Mouse (Mus musculus) midbrain, embryonic 16.5 days (tissue): ENCODE results near the gene Tecr. TPM values are rescaled to one million over a fixed set of nuclear protein-coding genes. Genes with fewer than 3 reads are reported as not detected.
"Not testable (repeated sequence)": the region's sequence is repeated elsewhere in the genome, so short reads cannot be mapped to it uniquely, and the experiment has no call there.

Experiments
- ATAC-seq: fragments of 200-750 bp; cut with Nextera tagmentation; 2 replicates; pipeline ENCODE4 v1.8.0; 2017; ENCODE audit warnings: moderate TSS enrichment
- H3K27ac ChIP-seq: fragments of 300-500 bp; sonication (generic); 2 replicates; pipeline ENCODE4 v1.5.1; 2014; ENCODE audit warnings: mild to moderate bottlenecking, low read length, mixed read lengths
- H3K27me3 ChIP-seq: fragments of 300-500 bp; sonication (generic); 2 replicates; pipeline ENCODE4 v1.6.1; 2014; ENCODE audit warnings: low read depth, low read length, mixed read lengths; ENCODE audit not compliant: control insufficient read depth, insufficient read depth
- H3K36me3 ChIP-seq: fragments of 300-500 bp; sonication (generic); 2 replicates; pipeline ENCODE4 v1.6.1; 2014; ENCODE audit warnings: mild to moderate bottlenecking, low read length, moderate library complexity, mixed read lengths; ENCODE audit not compliant: control insufficient read depth, insufficient read depth
- H3K4me1 ChIP-seq: fragments of 300-500 bp; sonication (generic); 2 replicates; pipeline ENCODE4 v1.6.1; 2014; ENCODE audit warnings: mild to moderate bottlenecking, low read length, mixed read lengths; ENCODE audit not compliant: control insufficient read depth, insufficient read depth
- H3K4me2 ChIP-seq: fragments of 300-500 bp; sonication (generic); 2 replicates; pipeline ENCODE4 v1.6.1; 2014; ENCODE audit warnings: mild to moderate bottlenecking, low read length, mixed read lengths
- H3K4me3 ChIP-seq: fragments of 300-500 bp; sonication (generic); 2 replicates; pipeline ENCODE4 v1.5.1; 2014; ENCODE audit warnings: low read depth, mild to moderate bottlenecking, low read length, moderate library complexity, mixed read lengths
- H3K9ac ChIP-seq: fragments of 300-500 bp; sonication (generic); 2 replicates; pipeline ENCODE4 v1.6.1; 2014; ENCODE audit warnings: low read depth, low read length, mixed read lengths
- H3K9me3 ChIP-seq: fragments of 300-500 bp; sonication (generic); replicated peaks from 2 replicates; pipeline ENCODE4 v1.6.1; 2014; ENCODE audit warnings: mild to moderate bottlenecking, low read length, mixed read lengths; ENCODE audit not compliant: control insufficient read depth, poor library complexity, severe bottlenecking
- WGBS: fragments of 180-500 bp; shearing (Covaris S2); extraction: QIAGEN DNeasy Blood & Tissue Kit; methylation state at CpG from one replicate; pipeline ENCODE4 v1.1.7; 2014; 5-methylcytosine and 5-hydroxymethylcytosine counted together
- polyA plus RNA-seq: library from polyadenylated mRNA; unstranded; fragments of >200 nt; fragmentation: Nextera tagmentation; extraction: Ambion mirVana; gene quantifications from 2 replicates; pipeline ENCODE4 v1.2.1, GENCODE M21; 2015

Gene Tecr
- polyA plus RNA-seq, 1 experiment from 2014 or later = 1,247 TPM

DNA sequence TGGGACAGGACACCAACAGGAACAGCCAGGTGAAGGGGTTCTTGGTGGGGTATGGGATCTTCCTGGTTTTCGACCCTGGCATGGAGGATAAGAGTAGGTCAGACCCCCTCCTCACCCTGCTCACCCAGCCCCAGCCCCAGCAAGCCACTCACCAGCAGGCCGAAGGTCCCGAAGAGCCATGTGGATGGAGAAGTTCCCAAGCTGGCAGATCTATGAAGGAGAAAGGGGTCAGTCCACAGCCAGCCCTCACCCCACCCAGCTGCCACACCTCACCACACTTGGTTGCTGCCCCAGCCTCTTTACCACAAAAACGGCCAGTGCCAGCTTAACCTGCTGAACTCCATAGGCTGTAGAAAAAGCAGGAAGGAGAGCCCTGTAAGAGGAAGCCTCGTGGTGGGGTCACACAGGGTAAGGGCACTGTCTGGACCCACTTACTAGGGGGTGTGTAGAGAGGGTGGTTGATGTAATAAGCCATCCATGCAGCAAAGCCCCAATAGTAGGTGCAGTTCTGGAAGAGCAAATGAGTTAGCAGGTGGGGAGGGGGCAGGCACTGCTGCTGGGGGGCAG lies 35.4 kb downstream of the Tecr start:
- H3K36me3 ChIP-seq = peaks cover 11% of the 10 kb centered on the region
- ATAC-seq = no peak
- H3K4me1 ChIP-seq = peaks cover 24% of the 10 kb centered on the region
- no peak overlapping the region for H3K4me2 ChIP-seq
- no peaks in the 10 kb centered on the region for H3K27me3 ChIP-seq
- no peak overlapping the region for H3K4me3 ChIP-seq
- H3K9me3 ChIP-seq = no peaks in the 10 kb centered on the region
- no peak overlapping the region for H3K27ac ChIP-seq
- no peak overlapping the region for H3K9ac ChIP-seq
- WGBS = 92% methylated on average over 5 of the region's 5 CpGs

DNA sequence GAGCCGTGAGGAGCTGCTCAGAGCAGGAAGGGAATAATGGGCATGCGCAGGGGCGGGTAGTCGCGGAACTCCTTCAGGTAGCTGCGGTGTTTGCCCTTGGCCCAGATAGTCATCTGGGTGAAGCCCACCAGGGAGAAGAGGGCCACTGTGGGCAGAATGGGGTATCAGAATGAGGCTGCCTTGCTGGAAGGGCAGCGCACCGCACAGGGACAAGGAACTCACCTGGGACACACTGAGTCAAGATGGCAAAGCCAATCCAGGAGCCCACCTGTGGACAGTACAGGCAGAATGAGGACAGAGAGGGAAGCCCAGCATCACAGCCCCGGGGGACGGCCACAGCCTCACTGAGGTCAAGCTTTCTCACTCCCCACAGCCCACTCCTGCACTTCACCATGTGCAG lies 36.0 kb downstream of the Tecr start:
- Histone ChIP-seq H3K27me3 (no peaks in the 10 kb centered on the region), H3K27ac (no peak overlapping the region), H3K4me1 (peaks cover 20% of the 10 kb centered on the region), H3K9me3 (no peaks in the 10 kb centered on the region), H3K9ac (no peak overlapping the region), H3K4me3 (no peak overlapping the region), H3K4me2 (no peak overlapping the region), H3K36me3 (peaks cover 11% of the 10 kb centered on the region)
- ATAC-seq = no peak
- 89% methylated on average over 10 of the region's 10 CpGs for WGBS

DNA sequence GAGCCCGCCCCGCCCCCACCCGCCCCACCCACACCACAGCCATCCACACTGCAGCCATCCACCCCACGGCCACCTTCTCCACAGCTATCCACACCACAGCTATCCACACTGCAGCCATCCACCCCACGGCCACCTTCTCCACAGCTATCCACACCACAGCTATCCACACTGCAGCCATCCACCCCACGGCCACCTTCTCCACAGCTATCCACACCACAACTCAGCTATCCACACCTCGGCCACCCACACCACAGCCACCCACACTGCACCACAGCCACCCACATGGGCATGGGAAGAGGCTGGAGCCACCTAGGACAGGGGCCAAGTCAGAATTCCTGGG lies 36.8 kb downstream of the Tecr start:
- not testable (repeated sequence) for H3K4me2 ChIP-seq, H3K4me3 ChIP-seq, H3K9me3 ChIP-seq, H3K27ac ChIP-seq, ATAC-seq, H3K9ac ChIP-seq, H3K27me3 ChIP-seq
- Histone ChIP-seq H3K4me1 (peaks cover 13% of the 10 kb centered on the region), H3K36me3 (peaks cover 11% of the 10 kb centered on the region)
- 99% methylated on average over 6 of the region's 7 CpGs for WGBS

DNA sequence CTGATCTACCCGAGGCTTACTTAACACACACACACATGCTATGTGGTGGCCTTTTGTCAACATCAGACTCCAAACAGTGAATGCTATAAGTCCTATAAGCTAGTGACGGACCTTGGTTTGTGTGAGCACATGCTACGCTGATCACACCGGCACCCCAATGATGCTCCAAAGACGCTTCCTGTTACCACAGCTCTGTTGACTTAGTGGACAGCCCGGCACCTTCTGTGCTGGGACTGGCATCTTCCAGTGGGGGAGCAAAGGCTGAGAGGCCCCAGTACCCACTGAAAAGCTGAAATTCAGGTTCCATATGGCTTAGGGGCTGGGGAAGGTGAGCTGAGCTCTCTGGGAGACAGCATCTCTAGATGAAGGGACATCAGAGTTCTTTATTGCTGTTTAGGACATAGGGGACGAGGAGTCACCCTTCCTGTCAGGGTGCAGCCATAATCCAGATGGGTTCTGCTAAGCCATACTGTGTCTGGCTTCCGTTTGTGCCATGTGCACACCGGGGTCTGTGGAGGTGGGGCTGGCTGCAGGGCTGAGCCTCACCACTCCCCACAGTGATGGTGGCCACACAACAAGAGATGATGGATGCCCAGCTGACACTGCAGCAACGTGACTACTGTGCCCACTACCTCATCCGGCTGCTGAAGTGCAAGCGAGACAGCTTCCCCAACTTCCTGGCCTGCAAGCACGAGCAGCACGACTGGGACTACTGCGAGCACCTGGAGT lies 37.3 kb downstream of the Tecr start:
- H3K36me3 ChIP-seq = peaks cover 11% of the 10 kb centered on the region
- WGBS = 91% methylated on average over 14 of the region's 15 CpGs
- no peak overlapping the region for H3K4me3 ChIP-seq
- H3K9ac ChIP-seq = no peak overlapping the region
- ATAC-seq = no peak
- H3K27ac ChIP-seq = no peak overlapping the region
- no peaks in the 10 kb centered on the region for H3K27me3 ChIP-seq
- no peak overlapping the region for H3K4me2 ChIP-seq
- H3K4me1 ChIP-seq = peaks cover 12% of the 10 kb centered on the region
- H3K9me3 ChIP-seq = no peaks in the 10 kb centered on the region

DNA sequence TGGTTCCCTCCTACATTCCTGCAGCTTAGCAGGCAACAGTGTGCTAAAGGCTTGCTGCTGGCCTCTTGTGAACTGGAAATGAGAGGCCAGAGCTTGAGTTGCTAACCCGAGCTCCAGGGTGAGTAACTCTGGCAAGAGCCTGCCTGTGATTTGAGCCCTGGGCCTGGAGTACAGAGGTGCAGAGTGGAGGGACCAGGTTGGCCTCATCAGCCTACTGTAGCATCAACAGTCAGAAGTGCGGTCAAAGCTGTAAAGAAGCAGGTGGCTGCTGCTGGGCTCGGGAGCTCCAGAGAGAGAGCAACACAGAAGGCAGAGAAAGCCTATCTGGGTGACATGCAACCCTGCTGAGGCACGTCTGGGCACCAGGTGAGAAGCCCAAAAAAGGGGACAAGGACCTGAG lies 38.6 kb downstream of the Tecr start:
- H3K36me3 ChIP-seq = peaks cover 11% of the 10 kb centered on the region
- no peaks in the 10 kb centered on the region for H3K27me3 ChIP-seq
- no peak overlapping the region for H3K4me2 ChIP-seq
- ATAC-seq = no peak
- H3K27ac ChIP-seq = no peak overlapping the region
- WGBS = 91% methylated on average over 4 of the region's 4 CpGs
- H3K4me3 ChIP-seq = no peak overlapping the region
- H3K9me3 ChIP-seq = no peaks in the 10 kb centered on the region
- H3K9ac ChIP-seq = no peak overlapping the region
- peaks cover 12% of the 10 kb centered on the region for H3K4me1 ChIP-seq

DNA sequence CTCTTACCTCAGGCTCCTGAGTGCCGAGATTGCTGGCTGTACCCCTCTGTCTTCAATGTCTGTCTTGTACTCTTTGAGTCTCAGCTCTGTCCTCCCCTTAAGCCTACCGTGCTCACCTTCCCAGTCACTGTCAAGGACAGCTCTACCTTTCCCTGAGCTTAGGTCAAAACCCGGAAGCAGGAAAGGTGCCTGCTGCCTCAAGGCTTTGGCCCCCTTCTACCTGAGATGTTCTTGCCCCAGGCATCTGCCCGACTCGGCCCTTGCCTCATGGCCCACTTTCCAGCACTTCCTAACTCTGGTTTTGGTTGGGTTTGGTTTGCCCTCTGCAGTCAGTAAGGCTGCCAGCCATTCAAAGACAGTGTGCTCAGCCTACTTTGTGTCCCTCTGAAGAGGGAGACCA lies 39.0 kb downstream of the Tecr start:
- Histone ChIP-seq H3K4me1 (peaks cover 12% of the 10 kb centered on the region), H3K9me3 (no peaks in the 10 kb centered on the region), H3K9ac (no peak overlapping the region), H3K4me2 (no peak overlapping the region), H3K27ac (no peak overlapping the region), H3K27me3 (no peaks in the 10 kb centered on the region), H3K4me3 (no peak overlapping the region), H3K36me3 (peaks cover 11% of the 10 kb centered on the region)
- 77% methylated on average over 5 of the region's 5 CpGs for WGBS
- no peak for ATAC-seq

DNA sequence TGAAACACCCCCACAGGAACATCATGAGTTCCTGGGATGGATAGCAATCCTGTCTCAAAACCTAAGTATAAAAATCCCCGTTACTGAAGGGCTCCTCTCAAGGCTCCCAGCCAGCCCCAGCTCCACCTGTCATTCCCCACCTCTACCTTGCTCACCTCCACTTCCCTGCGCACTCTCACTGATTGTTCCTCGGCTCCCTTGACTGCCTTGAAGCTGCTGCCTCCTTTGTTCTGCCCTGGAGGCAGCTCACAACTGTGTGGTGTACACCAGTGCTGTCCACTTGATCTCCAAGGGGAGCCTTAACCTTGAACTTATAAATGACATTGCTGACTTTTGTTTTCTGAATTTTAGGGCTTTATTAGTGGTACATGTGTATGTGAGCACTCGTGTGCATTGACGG lies 39.6 kb downstream of the Tecr start:
- 69% methylated on average over 5 of the region's 5 CpGs for WGBS
- no peak overlapping the region for H3K9ac ChIP-seq
- no peak overlapping the region for H3K27ac ChIP-seq
- no peaks in the 10 kb centered on the region for H3K27me3 ChIP-seq
- peaks cover 11% of the 10 kb centered on the region for H3K36me3 ChIP-seq
- no peaks in the 10 kb centered on the region for H3K9me3 ChIP-seq
- ATAC-seq = no peak
- no peak overlapping the region for H3K4me3 ChIP-seq
- no peak overlapping the region for H3K4me2 ChIP-seq
- H3K4me1 ChIP-seq = peaks cover 12% of the 10 kb centered on the region

DNA sequence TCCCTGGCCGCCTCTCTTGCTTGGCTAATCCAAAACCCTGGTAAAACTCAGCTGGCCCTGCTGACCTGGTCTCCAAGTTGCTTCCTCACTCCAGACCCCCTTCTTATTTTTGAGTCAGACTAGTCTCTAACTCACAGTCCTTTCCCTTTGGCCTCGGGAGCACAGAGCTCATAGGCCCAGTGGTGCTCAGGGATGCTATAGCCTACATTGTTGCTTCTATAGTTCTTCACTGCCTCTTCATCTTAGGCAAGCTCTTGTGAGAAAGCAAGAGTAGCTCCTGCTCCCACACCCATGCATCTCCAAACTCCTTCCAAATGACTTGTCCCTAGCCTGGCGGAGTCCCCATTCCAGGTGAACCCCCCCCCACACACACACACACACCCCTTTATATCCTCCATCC lies 40.1 kb downstream of the Tecr start:
- Histone ChIP-seq H3K4me3 (peak overlapping the region; percentile 78), H3K4me2 (peak overlapping the region; percentile 95), H3K9ac (peak overlapping the region; percentile 86), H3K27me3 (no peaks in the 10 kb centered on the region), H3K36me3 (peaks cover 11% of the 10 kb centered on the region), H3K9me3 (no peaks in the 10 kb centered on the region), H3K4me1 (peaks cover 12% of the 10 kb centered on the region), H3K27ac (no peak overlapping the region)
- no peak for ATAC-seq
- WGBS = 46% methylated on average over 3 of the region's 3 CpGs

DNA sequence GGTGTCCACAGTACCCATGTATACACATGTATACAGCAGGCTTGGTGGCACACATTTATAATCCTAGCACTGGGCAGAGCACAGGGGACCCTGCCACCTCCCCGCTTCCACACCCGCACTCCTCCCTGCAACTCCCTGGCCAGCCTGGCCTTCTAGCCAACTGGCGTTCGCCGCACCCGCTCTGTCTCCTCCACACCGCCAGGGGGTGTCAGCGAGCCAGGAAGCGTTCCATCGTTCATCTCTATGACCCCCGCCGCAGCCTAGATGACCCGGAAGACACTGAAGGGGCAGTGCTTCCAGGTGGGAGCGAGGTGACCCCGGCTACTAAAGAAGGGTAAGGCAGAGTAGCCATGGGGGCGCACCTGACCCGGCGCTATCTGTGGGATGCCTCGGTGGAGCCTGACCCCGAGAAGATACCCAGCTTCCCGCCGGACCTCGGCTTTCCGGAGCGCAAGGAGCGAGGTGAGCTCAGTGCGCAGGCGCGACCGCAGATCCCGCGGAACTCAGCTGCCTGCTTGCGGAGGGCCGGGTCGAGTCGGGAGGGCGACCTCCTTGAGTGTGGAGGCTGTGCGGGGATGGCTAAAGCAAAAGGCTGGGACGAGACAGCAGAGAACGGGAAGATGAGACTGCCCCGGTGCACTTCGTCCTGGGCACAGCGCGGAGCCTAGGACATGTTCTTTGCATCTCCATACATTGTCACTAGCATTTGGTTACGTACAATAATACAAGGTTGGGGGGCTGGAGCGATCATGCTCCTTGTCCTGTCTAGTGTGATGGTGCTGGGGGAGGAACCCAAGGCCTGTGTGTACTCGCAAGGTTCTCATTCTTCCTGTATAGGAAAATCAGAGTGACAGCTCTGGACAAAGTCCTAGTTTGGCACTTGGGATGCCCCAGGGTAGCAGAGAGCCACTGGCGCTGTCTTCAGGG lies 41.0 kb downstream of the Tecr start, which contains the start of gene Ndufb7:
Gene Ndufb7, plus strand, starts transcription at position 203 of the 927 bp plus-strand sequence.
- Histone ChIP-seq H3K4me2 (peak within 1 kb of the TSS; percentile 95), H3K27ac (peak within 1 kb of the TSS; percentile 87), H3K27me3 (no peaks in the 10 kb centered on the region), H3K9me3 (no peaks in the 10 kb centered on the region), H3K4me3 (peak within 1 kb of the TSS; percentile 78), H3K4me1 (peaks cover 12% of the 10 kb centered on the region), H3K9ac (peak within 1 kb of the TSS; percentile 86), H3K36me3 (peaks cover 5% of the 10 kb centered on the region)
- under 1% methylated on average over 48 of the region's 48 CpGs for WGBS
- ATAC-seq = peak; percentile 89
